Mouse (Mus musculus) 3T3-L1 (cell line): ENCODE results near the gene Bcar1.

ENCODE experiments used
- DNase-seq: peaks from one replicate; pipeline ENCODE4 v3.0.0-alpha.2; 2015; ENCODE audit warnings: low read depth, low spot score

Gene Bcar1

GRCm38 (mm10) chr8:111716603-111717487 is 26.8 kb downstream of the Bcar1 start:
- peak; percentile 90 for DNase-seq

- DNase-seq, result no peak
Observed at GRCm38 (mm10) chr8:111715514-111715913, 28.1 kb downstream of the Bcar1 start.

GRCm38 (mm10) chr8:111714295-111714694 is 29.3 kb downstream of the Bcar1 start:
- DNase-seq, result peak; percentile 65

GRCm38 (mm10) chr8:111713817-111714216 is 29.8 kb downstream of the Bcar1 start:
- no peak for DNase-seq

- no peak for DNase-seq
Observed at GRCm38 (mm10) chr8:111713291-111713690, 30.3 kb downstream of the Bcar1 start.

GRCm38 (mm10) chr8:111712588-111712987 is 31.0 kb downstream of the Bcar1 start:
- peak; percentile 78 for DNase-seq

GRCm38 (mm10) chr8:111712135-111712534 is 31.5 kb downstream of the Bcar1 start:
- no peak for DNase-seq

- no peak for DNase-seq
Observed at GRCm38 (mm10) chr8:111710777-111711485, 32.7 kb downstream of the Bcar1 start.

- DNase-seq, result no peak
Observed at GRCm38 (mm10) chr8:111709223-111709622, 34.4 kb downstream of the Bcar1 start.

- no peak for DNase-seq
Observed at GRCm38 (mm10) chr8:111708265-111708664, 35.3 kb downstream of the Bcar1 start.

GRCm38 (mm10) chr8:111705699-111706098 is 37.9 kb downstream of the Bcar1 start:
- no peak for DNase-seq

GRCm38 (mm10) chr8:111705222-111705621 is 38.4 kb downstream of the Bcar1 start:
- no peak for DNase-seq

- no peak for DNase-seq
Observed at GRCm38 (mm10) chr8:111704585-111704984, 39.0 kb downstream of the Bcar1 start.

GRCm38 (mm10) chr8:111701380-111701779 is 42.2 kb downstream of the Bcar1 start:
- no peak for DNase-seq

- DNase-seq, result no peak
Observed at GRCm38 (mm10) chr8:111700740-111701139, 42.9 kb downstream of the Bcar1 start.

- no peak for DNase-seq
Observed at GRCm38 (mm10) chr8:111700201-111700600, 43.4 kb downstream of the Bcar1 start.

GRCm38 (mm10) chr8:111699035-111699434 is 44.6 kb downstream of the Bcar1 start:
- no peak for DNase-seq

- no peak for DNase-seq
Observed at GRCm38 (mm10) chr8:111697655-111698054, 46.0 kb downstream of the Bcar1 start.

- no peak for DNase-seq
Observed at GRCm38 (mm10) chr8:111695441-111695840, 48.2 kb downstream of the Bcar1 start.

GRCm38 (mm10) chr8:111693261-111693741 is 50.3 kb downstream of the Bcar1 start:
- no peak for DNase-seq

GRCm38 (mm10) chr8:111690960-111691445 is 52.6 kb downstream of the Bcar1 start, which contains the start of gene Ctrb1:
Gene Ctrb1, minus strand, starts transcription at chr8:111691010.
- no peak for DNase-seq

- DNase-seq, result no peak
Observed at GRCm38 (mm10) chr8:111686881-111687280, 56.7 kb downstream of the Bcar1 start.
